Mouse (Mus musculus) MEL (cell line): ENCODE measurements around the gene 4931414P19Rik.

Experiments used
- CTCF ChIP-seq, 3 experiments: IDR thresholded peaks in 2 of 3; conservative IDR thresholded peaks in 1 of 3; 2 replicates each; pipeline ENCODE4 v1.5.1; 2011 to 2012; ENCODE audit warnings: low read length in 3 of 3, low read depth in 2 of 3, mild to moderate bottlenecking in 2 of 3, improper control_type of control experiment in 1 of 3, inconsistent platforms in 1 of 3, mixed read lengths in 1 of 3, moderate library complexity in 1 of 3; ENCODE audit not compliant: control insufficient read depth in 1 of 3, insufficient read depth in 1 of 3, poor library complexity in 1 of 3, severe bottlenecking in 1 of 3
- EP300 ChIP-seq, 2 experiments: IDR thresholded peaks; 2 replicates each; pipeline ENCODE4 v1.6.1; 2011; ENCODE audit warnings: improper control_type of control experiment in 2 of 2, low read length in 2 of 2, low read depth in 1 of 2, mild to moderate bottlenecking in 1 of 2
- ETS1 ChIP-seq: IDR thresholded peaks from 2 replicates; pipeline ENCODE4 v1.6.1; 2012; ENCODE audit warnings: low read depth, mild to moderate bottlenecking, inconsistent platforms, low read length, improper control_type of control experiment, moderate library complexity
- KAT2A ChIP-seq: conservative IDR thresholded peaks from 2 replicates; pipeline ENCODE4 v1.6.1; 2012; ENCODE audit warnings: low read depth, low read length, improper control_type of control experiment, inconsistent platforms
- MYC ChIP-seq: IDR thresholded peaks from 2 replicates; pipeline ENCODE4 v1.6.1; 2011; ENCODE audit warnings: low read depth, mild to moderate bottlenecking, low read length, improper control_type of control experiment, moderate library complexity
- POLR2A ChIP-seq, 2 experiments: IDR thresholded peaks; 2 replicates each; pipeline ENCODE4 v1.6.1; 2011 to 2012; ENCODE audit warnings: low read length in 2 of 2, mild to moderate bottlenecking in 2 of 2, control low read depth in 1 of 2, improper control_type of control experiment in 1 of 2, low read depth in 1 of 2, moderate library complexity in 1 of 2; ENCODE audit not compliant: control insufficient read depth in 1 of 2, insufficient read depth in 1 of 2, poor library complexity in 1 of 2
- RAD21 ChIP-seq: IDR thresholded peaks from 2 replicates; pipeline ENCODE4 v1.6.1; 2011; ENCODE audit warnings: mild to moderate bottlenecking, low read depth, low read length, improper control_type of control experiment
- TAL1 ChIP-seq: IDR thresholded peaks from 2 replicates; pipeline ENCODE4 v1.6.1; 2012; ENCODE audit warnings: mild to moderate bottlenecking, inconsistent platforms, low read length, moderate library complexity, mixed read lengths
- TCF12 ChIP-seq: IDR thresholded peaks from 2 replicates; pipeline ENCODE4 v1.6.1; 2014; ENCODE audit warnings: low read depth, mild to moderate bottlenecking, inconsistent platforms, low read length, improper control_type of control experiment, moderate library complexity
- USF1 ChIP-seq: IDR thresholded peaks from 2 replicates; pipeline ENCODE4 v1.6.1; 2014; ENCODE audit warnings: low read depth, mild to moderate bottlenecking, inconsistent platforms, low read length, improper control_type of control experiment, moderate library complexity
- USF2 ChIP-seq, 2 experiments: IDR thresholded peaks; 2 replicates each; pipeline ENCODE4 v1.6.1; 2011 to 2012; ENCODE audit warnings: improper control_type of control experiment in 2 of 2, low read length in 2 of 2, borderline replicate concordance in 1 of 2, inconsistent platforms in 1 of 2, low read depth in 1 of 2, mild to moderate bottlenecking in 1 of 2; ENCODE audit not compliant: insufficient read depth in 1 of 2
- ZKSCAN1 ChIP-seq: IDR thresholded peaks from 2 replicates; pipeline ENCODE4 v1.6.1; 2012; ENCODE audit warnings: low read depth, mild to moderate bottlenecking, inconsistent platforms, low read length, improper control_type of control experiment, moderate library complexity
- ZMIZ1 ChIP-seq: IDR thresholded peaks from 2 replicates; pipeline ENCODE4 v1.6.1; 2012; ENCODE audit warnings: low read depth, mild to moderate bottlenecking, inconsistent platforms, low read length, improper control_type of control experiment, moderate library complexity

- TF ChIP-seq POLR2A (IDR thresholded peaks at IDR 0.05; ENCODE audit: control insufficient read depth in 1 of 2, insufficient read depth in 1 of 2, low read depth in 1 of 2, low read length in 2 of 2, poor library complexity in 1 of 2) (peak; percentile 83 to 92), KAT2A (no peak; the same call in 1 of the 2 replicates), RAD21 (peak; percentile 44), CTCF (IDR thresholded peaks at IDR 0.05 in 2 of 3, conservative IDR thresholded peaks at IDR 0.05 in 1 of 3; ENCODE audit: control insufficient read depth in 1 of 3, insufficient read depth in 1 of 3, low read depth in 2 of 3, low read length in 3 of 3, poor library complexity in 1 of 3, severe bottlenecking in 1 of 3) (peak; percentile 25 to 70 (median 53); a peak in 5 of 6 replicates), TAL1 (no peak), USF1 (no peak), MYC (peak; percentile 22; the same call in 1 of the 2 replicates), ZMIZ1 (peak; percentile 96), ZKSCAN1 (no peak), TCF12 (peak; percentile 60; the same call in 1 of the 2 replicates), EP300 (IDR thresholded peaks at IDR 0.05; ENCODE audit: low read depth in 1 of 2, low read length in 2 of 2) (no peak; a peak in 1 of 4 replicates), USF2 (IDR thresholded peaks at IDR 0.05; ENCODE audit: borderline replicate concordance in 1 of 2, insufficient read depth in 1 of 2, low read depth in 1 of 2, low read length in 2 of 2) (no peak), ETS1 (peak; percentile 43)
These were observed 51.6 kb downstream of the 4931414P19Rik start, which contains the start of gene Haus4 for GRCm38 (mm10) chr14:54553975-54554769.
